Mouse (Mus musculus) thymus, adult 2 months (tissue): ENCODE measurements around the gene Boc.

Source experiments
- CTCF ChIP-seq: fragments of 200-500 bp; IDR thresholded peaks from 2 replicates; pipeline ENCODE4 v1.5.1; 2012; ENCODE audit warnings: mild to moderate bottlenecking, control low read depth, low read length, moderate library complexity, borderline replicate concordance; ENCODE audit not compliant: control insufficient read depth, poor library complexity, insufficient read depth; ENCODE audit errors: extremely low read depth
- POLR2A ChIP-seq: fragments of 200-500 bp; IDR thresholded peaks from 2 replicates; pipeline ENCODE4 v1.6.1; 2012; ENCODE audit warnings: mild to moderate bottlenecking, low read length, control low read depth, moderate library complexity; ENCODE audit not compliant: control insufficient read depth, poor library complexity, insufficient read depth; ENCODE audit errors: extremely low read depth

DNA sequence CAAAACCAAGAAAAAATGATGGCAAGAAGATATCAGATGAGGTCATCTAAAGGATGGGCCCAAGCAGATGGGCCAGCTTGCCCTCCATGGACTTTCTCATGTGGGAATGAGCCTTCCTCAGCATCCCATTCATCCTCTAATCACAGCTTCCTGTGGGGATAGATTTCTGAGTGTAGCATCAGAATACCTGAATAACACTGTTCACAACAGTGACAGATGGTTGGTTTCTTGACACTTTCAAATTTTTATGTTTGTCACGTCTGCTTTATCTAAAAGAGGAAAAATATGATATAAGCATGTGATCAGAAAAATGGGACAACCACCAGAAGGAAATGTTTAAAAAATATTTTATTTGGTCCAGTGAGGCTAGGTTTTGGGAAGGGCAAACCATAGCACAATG, 30.8 kb upstream of the Boc start:
- TF ChIP-seq POLR2A (no peak), CTCF (no peak)
